Mouse (Mus musculus) MEL (cell line): ENCODE data around the gene Scyl3. TPM values are rescaled to one million over a fixed set of nuclear protein-coding genes. Genes with fewer than 3 reads are reported as not detected.

ENCODE experiments used
- DNase-seq: peaks from one replicate; pipeline ENCODE4 v3.0.0; 2011; ENCODE audit warnings: low read depth, low spot score
- H3K27ac ChIP-seq: 2 replicates; pipeline ENCODE4 v1.5.1; 2012; ENCODE audit warnings: low read depth, mild to moderate bottlenecking, control low read depth, low read length, moderate library complexity; ENCODE audit not compliant: control insufficient read depth
- H3K27me3 ChIP-seq, 2 experiments: fragments of 150-350 bp in 1 of 2; sonication (generic) in 1 of 2; 2 replicates each; pipeline ENCODE4 v1.6.1; 2012; ENCODE audit warnings: low read length in 2 of 2, mild to moderate bottlenecking in 2 of 2, improper control_type of control experiment in 1 of 2, moderate library complexity in 1 of 2; ENCODE audit not compliant: insufficient read depth in 2 of 2, control insufficient read depth in 1 of 2
- H3K36me3 ChIP-seq, 2 experiments: 2 replicates each; pipeline ENCODE4 v1.6.1; 2012 to 2014; ENCODE audit warnings: low read length in 2 of 2, improper control_type of control experiment in 1 of 2, inconsistent platforms in 1 of 2, mild to moderate bottlenecking in 1 of 2; ENCODE audit not compliant: insufficient read depth in 2 of 2, control insufficient read depth in 1 of 2
- H3K4me1 ChIP-seq, 2 experiments: fragments of 150-350 bp in 1 of 2; sonication (generic) in 1 of 2; 2 replicates each; pipeline ENCODE4 v1.6.1; 2012; ENCODE audit warnings: low read length in 2 of 2, improper control_type of control experiment in 1 of 2, mild to moderate bottlenecking in 1 of 2; ENCODE audit not compliant: insufficient read depth in 2 of 2, control insufficient read depth in 1 of 2
- H3K4me3 ChIP-seq, 2 experiments: fragments of 150-350 bp in 1 of 2; sonication (generic) in 1 of 2; 2 replicates each; pipeline ENCODE4 v1.5.1; 2012; ENCODE audit warnings: low read depth in 2 of 2, low read length in 2 of 2, mild to moderate bottlenecking in 2 of 2, moderate library complexity in 2 of 2, control low read depth in 1 of 2, improper control_type of control experiment in 1 of 2; ENCODE audit not compliant: control insufficient read depth in 1 of 2, insufficient read depth in 1 of 2
- H3K79me2 ChIP-seq: 2 replicates; pipeline ENCODE4 v1.6.1; 2012; ENCODE audit warnings: mild to moderate bottlenecking, low read length, moderate library complexity; ENCODE audit not compliant: control insufficient read depth, poor library complexity, insufficient read depth
- H3K9ac ChIP-seq: 2 replicates; pipeline ENCODE4 v1.6.1; 2012; ENCODE audit warnings: low read depth, mild to moderate bottlenecking, control low read depth, low read length, moderate library complexity; ENCODE audit not compliant: control insufficient read depth, poor library complexity, severe bottlenecking
- H3K9me3 ChIP-seq: fragments of 150-350 bp; sonication (generic); replicated peaks from 2 replicates; pipeline ENCODE4 v1.6.1; 2012; ENCODE audit warnings: mild to moderate bottlenecking, low read length, improper control_type of control experiment, moderate library complexity; ENCODE audit not compliant: insufficient read depth
- BHLHE40 ChIP-seq: IDR thresholded peaks from 2 replicates; pipeline ENCODE4 v1.6.1; 2012; ENCODE audit warnings: low read depth, mild to moderate bottlenecking, inconsistent platforms, low read length, improper control_type of control experiment, borderline replicate concordance
- CHD1 ChIP-seq: IDR thresholded peaks from 2 replicates; pipeline ENCODE4 v1.6.1; 2012; ENCODE audit warnings: low read depth, mild to moderate bottlenecking, inconsistent platforms, low read length, improper control_type of control experiment
- E2F4 ChIP-seq: IDR thresholded peaks from 2 replicates; pipeline ENCODE4 v1.6.1; 2011; ENCODE audit warnings: low read depth, low read length, improper control_type of control experiment, borderline replicate concordance
- ELF1 ChIP-seq: IDR thresholded peaks from 2 replicates; pipeline ENCODE4 v1.6.1; 2014; ENCODE audit warnings: low read depth, mild to moderate bottlenecking, inconsistent platforms, low read length, improper control_type of control experiment, moderate library complexity
- ETS1 ChIP-seq: IDR thresholded peaks from 2 replicates; pipeline ENCODE4 v1.6.1; 2012; ENCODE audit warnings: low read depth, mild to moderate bottlenecking, inconsistent platforms, low read length, improper control_type of control experiment, moderate library complexity
- JUND ChIP-seq: IDR thresholded peaks from 2 replicates; pipeline ENCODE4 v1.6.1; 2011; ENCODE audit warnings: low read depth, mild to moderate bottlenecking, improper control_type of control experiment, low read length
- MAFK ChIP-seq: IDR thresholded peaks from 2 replicates; pipeline ENCODE4 v1.6.1; 2011; ENCODE audit warnings: low read depth, mild to moderate bottlenecking, low read length, improper control_type of control experiment, borderline replicate concordance
- MAZ ChIP-seq: IDR thresholded peaks from 2 replicates; pipeline ENCODE4 v1.6.1; 2012; ENCODE audit warnings: low read depth, mild to moderate bottlenecking, inconsistent platforms, low read length, improper control_type of control experiment
- MYB ChIP-seq: IDR thresholded peaks from 2 replicates; pipeline ENCODE4 v1.6.1; 2011; ENCODE audit warnings: mild to moderate bottlenecking, low read depth, low read length, improper control_type of control experiment
- MYC ChIP-seq: IDR thresholded peaks from 2 replicates; pipeline ENCODE4 v1.6.1; 2011; ENCODE audit warnings: low read depth, mild to moderate bottlenecking, low read length, improper control_type of control experiment, moderate library complexity
- POLR2A ChIP-seq, 2 experiments: IDR thresholded peaks; 2 replicates each; pipeline ENCODE4 v1.6.1; 2011 to 2012; ENCODE audit warnings: low read length in 2 of 2, mild to moderate bottlenecking in 2 of 2, control low read depth in 1 of 2, improper control_type of control experiment in 1 of 2, low read depth in 1 of 2, moderate library complexity in 1 of 2; ENCODE audit not compliant: control insufficient read depth in 1 of 2, insufficient read depth in 1 of 2, poor library complexity in 1 of 2
- POLR2AphosphoS2 ChIP-seq: IDR thresholded peaks from 2 replicates; pipeline ENCODE4 v1.6.1; 2011; ENCODE audit warnings: low read length, improper control_type of control experiment
- SIN3A ChIP-seq: IDR thresholded peaks from 2 replicates; pipeline ENCODE4 v1.6.1; 2012; ENCODE audit warnings: low read length, improper control_type of control experiment, inconsistent platforms
- TBP ChIP-seq: IDR thresholded peaks from 2 replicates; pipeline ENCODE4 v1.8.0; 2011; ENCODE audit warnings: low read depth, low read length, improper control_type of control experiment
- USF1 ChIP-seq: IDR thresholded peaks from 2 replicates; pipeline ENCODE4 v1.6.1; 2014; ENCODE audit warnings: low read depth, mild to moderate bottlenecking, inconsistent platforms, low read length, improper control_type of control experiment, moderate library complexity
- USF2 ChIP-seq, 2 experiments: IDR thresholded peaks; 2 replicates each; pipeline ENCODE4 v1.6.1; 2011 to 2012; ENCODE audit warnings: improper control_type of control experiment in 2 of 2, low read length in 2 of 2, borderline replicate concordance in 1 of 2, inconsistent platforms in 1 of 2, low read depth in 1 of 2, mild to moderate bottlenecking in 1 of 2; ENCODE audit not compliant: insufficient read depth in 1 of 2
- ZKSCAN1 ChIP-seq: IDR thresholded peaks from 2 replicates; pipeline ENCODE4 v1.6.1; 2012; ENCODE audit warnings: low read depth, mild to moderate bottlenecking, inconsistent platforms, low read length, improper control_type of control experiment, moderate library complexity
- ZNF384 ChIP-seq: IDR thresholded peaks from 2 replicates; pipeline ENCODE4 v1.6.1; 2012; ENCODE audit warnings: low read depth, mild to moderate bottlenecking, inconsistent platforms, low read length, improper control_type of control experiment
- polyA plus RNA-seq, 2 experiments: library from polyadenylated mRNA; stranded (reverse) in 1 of 2; unstranded in 1 of 2; fragments of >175 nt in 1 of 2; fragments of >200 nt in 1 of 2; gene quantifications; 2 replicates each; pipeline versions ENCODE4 v1.2.1 to v1.2.4; 2012; ENCODE audit warnings: low replicate concordance in 2 of 2, low read depth in 1 of 2; ENCODE audit not compliant: insufficient read length in 2 of 2, insufficient read depth in 1 of 2, missing spikeins in 1 of 2
- total RNA-seq: library from RNA; depleted of rRNA; stranded (reverse); fragments of 300-350 nt; gene quantifications from 2 replicates; pipeline ENCODE4 v1.2.3, GENCODE M21; 2012

The Scyl3 gene
- total and polyA plus RNA-seq, 3 experiments: 12.2 to 55.7 (median 21.2) TPM

DNA sequence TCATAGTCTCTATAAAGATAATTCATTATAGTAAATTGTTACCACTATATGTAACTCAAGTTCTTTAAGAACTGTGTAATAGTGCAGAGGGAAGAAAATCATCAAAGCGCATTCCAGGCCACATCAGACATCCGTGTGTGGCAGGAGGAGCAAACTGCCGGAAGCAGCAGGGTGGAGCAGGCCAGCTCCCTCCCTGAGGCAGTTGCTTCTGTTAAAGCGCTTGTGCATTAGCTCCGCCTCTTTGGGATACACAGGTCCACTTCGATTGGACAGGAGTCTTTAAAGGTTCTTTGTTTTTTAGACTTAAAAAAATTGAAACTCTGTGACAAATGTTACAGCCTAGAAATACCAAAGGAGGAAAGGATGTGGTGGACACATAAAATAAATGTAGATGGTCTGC lies 13.2 kb downstream of the Scyl3 start:
- Histone ChIP-seq H3K27ac (no peak overlapping the region), H3K9ac (no peak overlapping the region), H3K9me3 (no peaks in the 10 kb centered on the region), H3K4me1 (peaks cover 0 to 2% of the 10 kb centered on the region in 2 experiments; a peak in 2 of 4 replicates), H3K4me3 (no peak overlapping the region), H3K79me2 (no peaks in the 10 kb centered on the region; the same call in 1 of the 2 replicates), H3K36me3 (peaks cover 3 to 32% of the 10 kb centered on the region in 2 experiments), H3K27me3 (no peaks in the 10 kb centered on the region)
- TF ChIP-seq USF2 (IDR thresholded peaks at IDR 0.05; ENCODE audit: borderline replicate concordance in 1 of 2, insufficient read depth in 1 of 2, low read depth in 1 of 2, low read length in 2 of 2) (no peak), POLR2AphosphoS2 (no peak), BHLHE40 (no peak), JUND (no peak), MAFK (no peak), MYC (no peak), ETS1 (no peak), CHD1 (no peak), ZKSCAN1 (no peak), MYB (no peak), ZNF384 (no peak), TBP (no peak), POLR2A (IDR thresholded peaks at IDR 0.05; ENCODE audit: control insufficient read depth in 1 of 2, insufficient read depth in 1 of 2, low read depth in 1 of 2, low read length in 2 of 2, poor library complexity in 1 of 2) (no peak)
- no peak for DNase-seq

DNA sequence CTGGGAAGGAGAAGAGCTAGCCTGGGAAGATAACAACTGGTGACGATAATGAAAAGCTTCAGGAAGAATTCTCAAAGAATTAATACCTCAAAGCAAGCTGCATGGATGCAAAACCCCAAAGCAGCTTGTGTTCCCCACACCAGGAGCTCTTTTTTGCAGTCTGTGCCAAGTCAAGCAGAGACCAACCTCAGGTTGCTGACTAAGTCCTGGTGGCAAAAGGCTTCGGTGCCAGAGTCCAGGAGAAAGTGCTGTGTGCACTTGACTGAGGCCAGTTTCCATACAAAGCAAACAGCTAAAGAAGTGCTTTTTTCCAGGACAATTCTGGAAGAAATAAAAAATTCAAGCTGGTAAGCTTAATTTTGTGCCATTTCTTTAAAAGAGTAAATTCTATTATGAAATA lies 24.5 kb downstream of the Scyl3 start:
- Histone ChIP-seq H3K27me3 (no peaks in the 10 kb centered on the region), H3K9ac (no peak overlapping the region), H3K79me2 (no peaks in the 10 kb centered on the region), H3K9me3 (no peaks in the 10 kb centered on the region), H3K4me1 (no peaks in the 10 kb centered on the region), H3K4me3 (no peak overlapping the region), H3K36me3 (peaks cover 0 to 36% of the 10 kb centered on the region in 2 experiments; a peak in 3 of 4 replicates), H3K27ac (no peak overlapping the region)
- no peak for DNase-seq
- TF ChIP-seq E2F4: no peak
- no peak for TF ChIP-seq USF1
- TF ChIP-seq POLR2AphosphoS2: no peak
- TF ChIP-seq MAZ: no peak
- no peak for TF ChIP-seq CHD1
- TF ChIP-seq SIN3A: no peak
- no peak for TF ChIP-seq ELF1
- no peak for TF ChIP-seq ZNF384
- no peak for TF ChIP-seq POLR2A (IDR thresholded peaks at IDR 0.05; ENCODE audit: control insufficient read depth in 1 of 2, insufficient read depth in 1 of 2, low read depth in 1 of 2, low read length in 2 of 2, poor library complexity in 1 of 2)
